Mouse (Mus musculus) small intestine, adult 2 months (tissue): ENCODE results near the gene Synj2. TPM values are rescaled to one million over a fixed set of nuclear protein-coding genes. Genes with fewer than 3 reads are reported as not detected.

Experiments used
- H3K27ac ChIP-seq: fragments of 200-500 bp; 2 replicates; pipeline ENCODE4 v1.5.1; 2012; ENCODE audit warnings: low read depth, low read length, control low read depth, inconsistent platforms; ENCODE audit not compliant: insufficient read depth
- H3K27me3 ChIP-seq: fragments of 200-500 bp; 2 replicates; pipeline ENCODE4 v1.6.1; 2012; ENCODE audit warnings: mild to moderate bottlenecking, moderate library complexity, low read length, inconsistent platforms; ENCODE audit not compliant: control insufficient read depth, insufficient read depth
- H3K36me3 ChIP-seq: fragments of 200-500 bp; 2 replicates; pipeline ENCODE4 v1.6.1; 2012; ENCODE audit warnings: mild to moderate bottlenecking, low read length, control low read depth, inconsistent platforms; ENCODE audit not compliant: control insufficient read depth, insufficient read depth
- H3K4me1 ChIP-seq: fragments of 200-500 bp; 2 replicates; pipeline ENCODE4 v1.6.1; 2012; ENCODE audit warnings: low read length, inconsistent platforms, mixed read lengths; ENCODE audit not compliant: control insufficient read depth, insufficient read depth, insufficient read length
- H3K4me3 ChIP-seq: fragments of 200-500 bp; 2 replicates; pipeline ENCODE4 v1.5.1; 2012; ENCODE audit warnings: low read depth, mild to moderate bottlenecking, control low read depth, inconsistent platforms, low read length, moderate library complexity
- CTCF ChIP-seq: fragments of 200-500 bp; IDR thresholded peaks from 2 replicates; pipeline ENCODE4 v1.5.1; 2012; ENCODE audit warnings: low read depth, mild to moderate bottlenecking, control low read depth, inconsistent platforms, low read length, moderate library complexity, mixed read lengths; ENCODE audit not compliant: insufficient replicate concordance, insufficient read length; ENCODE audit errors: extremely low read depth
- POLR2A ChIP-seq: fragments of 200-500 bp; IDR thresholded peaks from 2 replicates; pipeline ENCODE4 v1.6.1; 2012; ENCODE audit warnings: low read depth, mild to moderate bottlenecking, control low read depth, inconsistent platforms, low read length, moderate library complexity
- WGBS: fragments of 180-500 bp; shearing (Covaris S2); methylation state at CpG from one replicate; pipeline ENCODE4 v1.1.7; 2018; 5-methylcytosine and 5-hydroxymethylcytosine counted together
- polyA plus RNA-seq: library from polyadenylated mRNA; depleted of rRNA; stranded (reverse); fragments of >200 nt; gene quantifications from 2 replicates; pipeline ENCODE4 v1.2.3, GENCODE M21; 2012

The Synj2 gene
- polyA plus RNA-seq, 1 experiment: 3.1 TPM

- peak overlapping the region; percentile 45 for H3K4me3 ChIP-seq
- peak overlapping the region; percentile 25 for H3K27ac ChIP-seq
- no peaks in the 10 kb centered on the region for H3K27me3 ChIP-seq
- 2% methylated on average over 30 of the region's 30 CpGs for WGBS
- H3K36me3 ChIP-seq: peaks cover 11% of the 10 kb centered on the region; the same call in 1 of the 2 replicates
- no peak for TF ChIP-seq CTCF
- no peak for TF ChIP-seq POLR2A
- H3K4me1 ChIP-seq: peaks cover 8% of the 10 kb centered on the region; the same call in 1 of the 2 replicates
Measured at GRCm38 (mm10) chr17:5934554-5935324, 6.3 kb upstream of the Synj2 start.

DNA sequence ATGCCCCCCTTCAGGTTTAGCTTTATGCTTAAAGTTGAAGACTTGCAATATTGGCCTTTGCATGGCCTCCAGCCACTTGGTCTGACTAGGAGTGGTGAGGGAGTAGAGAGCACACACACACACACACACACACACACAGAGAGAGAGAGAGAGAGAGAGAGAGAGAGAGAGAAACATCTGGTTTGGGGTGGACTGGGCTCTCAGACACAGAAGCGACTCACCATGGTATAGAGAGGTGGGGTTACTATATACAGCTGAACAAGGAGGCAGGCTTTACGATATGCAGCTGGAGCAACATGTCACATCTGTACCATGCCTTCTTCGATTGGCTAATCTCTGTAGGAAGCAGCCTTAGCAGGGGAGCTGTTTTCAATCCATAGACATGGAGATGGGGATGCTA, 5.4 kb upstream of the Synj2 start:
- Histone ChIP-seq H3K27ac (peak overlapping the region; percentile 25), H3K36me3 (peaks cover 6% of the 10 kb centered on the region; the same call in 1 of the 2 replicates), H3K4me3 (no peak overlapping the region), H3K4me1 (peaks cover 10% of the 10 kb centered on the region), H3K27me3 (no peaks in the 10 kb centered on the region)
- 64% methylated on average over 3 of the region's 3 CpGs for WGBS
- TF ChIP-seq POLR2A (no peak), CTCF (no peak)

DNA sequence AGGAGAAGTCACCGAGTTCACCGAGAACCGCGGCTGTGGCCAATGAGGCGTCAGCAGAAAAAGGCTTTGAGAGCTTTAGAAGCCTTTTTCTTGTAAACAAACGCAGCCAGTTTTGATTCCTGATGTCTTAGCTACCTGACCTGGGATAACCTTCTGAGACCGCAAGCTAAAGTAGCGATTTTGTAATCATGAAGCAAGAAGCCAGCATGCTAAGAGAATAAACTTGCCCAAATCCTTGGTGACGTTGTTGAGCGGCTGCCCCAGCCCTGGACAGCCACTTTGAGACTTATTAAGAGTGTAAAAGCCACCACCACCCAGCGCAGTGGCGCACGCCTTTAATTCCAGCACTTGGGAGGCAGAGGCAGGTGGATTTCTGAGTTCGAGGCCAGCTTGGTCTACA, 4.8 kb upstream of the Synj2 start:
- WGBS: 76% methylated on average over 14 of the region's 14 CpGs
- no peak for TF ChIP-seq POLR2A
- TF ChIP-seq CTCF: no peak
- Histone ChIP-seq H3K4me3 (no peak overlapping the region), H3K27me3 (no peaks in the 10 kb centered on the region), H3K27ac (peak overlapping the region; percentile 25; the same call in 1 of the 2 replicates), H3K4me1 (peaks cover 12% of the 10 kb centered on the region), H3K36me3 (peaks cover 3% of the 10 kb centered on the region; the same call in 1 of the 2 replicates)

DNA sequence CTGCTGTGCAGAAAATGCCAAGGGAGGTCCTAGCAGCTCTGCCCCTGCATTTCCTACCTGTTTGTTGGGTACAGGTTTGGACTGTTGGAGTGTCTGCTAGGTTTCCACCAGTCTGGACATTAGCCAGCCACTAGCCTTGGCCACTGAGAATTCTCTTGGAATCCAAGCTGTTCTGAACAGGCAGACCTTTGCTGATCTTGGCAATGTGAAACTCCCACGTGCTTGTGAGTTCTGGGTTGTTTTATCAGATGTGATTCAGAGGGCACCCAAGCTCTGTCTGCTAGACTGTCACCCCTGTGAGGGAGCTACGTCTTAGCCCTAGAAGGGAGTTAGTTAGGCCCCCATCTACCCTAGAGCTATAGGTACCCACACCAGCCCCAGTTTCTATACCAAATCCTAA, 3.6 kb upstream of the Synj2 start:
- Histone ChIP-seq H3K36me3 (0 out of 2 replicates have a peak, but pooled peaks cover under 1% of the 10 kb centered on the region), H3K4me1 (peaks cover 12% of the 10 kb centered on the region), H3K27ac (no peak overlapping the region), H3K27me3 (no peaks in the 10 kb centered on the region), H3K4me3 (no peak overlapping the region)
- TF ChIP-seq POLR2A (no peak), CTCF (no peak)
- WGBS: 55% methylated on average over 2 of the region's 2 CpGs

GRCm38 (mm10) chr17:5939871-5940270, 1.2 kb upstream of the Synj2 start:
- Histone ChIP-seq H3K4me3 (no peak overlapping the region), H3K27ac (no peak overlapping the region), H3K27me3 (no peaks in the 10 kb centered on the region), H3K4me1 (peaks cover 9% of the 10 kb centered on the region), H3K36me3 (no peaks in the 10 kb centered on the region)
- TF ChIP-seq POLR2A (no peak), CTCF (no peak)
- WGBS: 85% methylated on average over 12 of the region's 12 CpGs

DNA sequence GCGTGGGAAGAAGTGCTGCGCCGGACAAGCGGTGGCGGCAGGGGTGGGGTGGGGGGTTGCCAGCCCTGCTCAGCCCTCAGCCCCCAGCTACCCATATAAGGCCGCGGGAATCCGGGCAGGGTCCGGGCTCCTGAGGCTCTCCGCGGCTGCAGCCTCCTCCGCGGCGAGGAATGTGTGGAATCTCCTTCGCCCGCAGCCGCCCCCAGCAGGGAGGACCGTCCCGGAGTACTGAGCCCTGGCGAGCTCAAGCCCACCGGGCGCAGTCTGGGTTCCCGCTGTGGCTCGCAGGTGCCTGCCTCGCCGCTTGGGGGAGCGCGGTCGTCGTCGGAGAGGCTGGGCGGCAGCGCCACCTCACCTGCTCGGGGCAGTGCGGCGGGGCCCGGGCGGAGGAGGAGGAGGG, 288 bp upstream of the Synj2 start:
- no peaks in the 10 kb centered on the region for H3K27me3 ChIP-seq
- peaks cover 7% of the 10 kb centered on the region for H3K4me1 ChIP-seq
- no peaks in the 10 kb centered on the region for H3K36me3 ChIP-seq
- no peak overlapping the region; the same call in 1 of the 2 replicates for H3K27ac ChIP-seq
- peak overlapping the region; percentile 99 for H3K4me3 ChIP-seq
- 1% methylated on average over 34 of the region's 38 CpGs for WGBS
- TF ChIP-seq CTCF: peak; percentile 55
- no peak for TF ChIP-seq POLR2A

DNA sequence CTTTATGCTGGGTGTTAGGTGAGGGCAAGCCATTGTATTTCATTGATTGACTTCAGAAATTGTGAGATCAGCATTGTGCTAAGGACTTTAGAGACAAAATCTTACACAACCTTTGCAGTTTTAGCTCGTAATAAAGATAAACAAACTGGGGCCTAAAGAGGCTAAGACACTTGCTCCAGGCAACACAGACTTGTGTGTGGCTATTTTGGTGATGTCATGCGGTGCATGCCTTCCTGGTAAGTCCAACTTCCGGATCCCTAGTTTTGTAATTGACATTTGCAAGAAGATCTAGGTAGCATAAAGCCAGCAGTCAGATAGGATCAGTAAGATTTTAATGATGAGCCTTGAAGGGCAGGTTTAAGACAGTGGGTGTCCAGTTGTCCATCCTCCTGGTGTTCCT, 1.1 kb downstream of the Synj2 start:
- Histone ChIP-seq H3K36me3 (no peaks in the 10 kb centered on the region), H3K27ac (peak overlapping the region; percentile 9), H3K27me3 (no peaks in the 10 kb centered on the region), H3K4me1 (peaks cover 9% of the 10 kb centered on the region), H3K4me3 (no peak overlapping the region)
- TF ChIP-seq POLR2A (no peak), CTCF (no peak)
- 21% methylated on average over 3 of the region's 3 CpGs for WGBS
